Mouse (Mus musculus) heart, adult 18-20 months (tissue): Measurements from ENCODE around the gene Ppara. TPM values are rescaled to one million over a fixed set of nuclear protein-coding genes. Genes with fewer than 3 reads are reported as not detected.

Source experiments
- microRNA-seq, 2 experiments: library from miRNA; unstranded; fragments of <30 nt; microRNA quantifications; one replicate each; pipeline ENCODE4 v1.2.0; 2022
- total RNA-seq, 2 experiments: library from RNA; stranded (reverse); gene quantifications; 2 replicates each; pipeline ENCODE4 v1.2.3; 2021

Gene Ppara
- total RNA-seq, 2 experiments from 2014 or later: 73.1 to 74.9 TPM

Small RNA genes within 50 kb of the gene (microRNA-seq; reads per million reads assigned to microRNA genes)
- gene Mirlet7b (90,263 to 104,859 reads per million in 2 experiments), gene Mirlet7c-2 (2,439 to 2,909 reads per million in 2 experiments)

Other genes starting within 250 kb of the Ppara start
- not detected for gene 7530416G11Rik, start 231.8 kb upstream of the Ppara start, total RNA-seq
- gene Wnt7b, start 152.5 kb upstream of the Ppara start, total RNA-seq: under 1 TPM; 0.10 to 0.28 TPM
- 10 to 100 TPM; 32.5 to 33.9 TPM for gene Cdpf1, start 76.7 kb downstream of the Ppara start, total RNA-seq
- gene Pkdrej, start 86.8 kb downstream of the Ppara start, total RNA-seq: 1 to 10 TPM; 3.5 to 4.1 TPM
- gene Ttc38, start 97.3 kb downstream of the Ppara start, total RNA-seq: 10 to 100 TPM; 15.2 to 21.4 TPM
- gene Gtse1, start 124.8 kb downstream of the Ppara start, total RNA-seq: under 1 TPM; 0.54 to 0.60 TPM
- gene Trmu, start 144.3 kb downstream of the Ppara start, total RNA-seq: 10 to 100 TPM; 15.1 to 15.2 TPM